Mouse (Mus musculus): ENCODE results near the gene Cdc40. TPM values are rescaled to one million over a fixed set of nuclear protein-coding genes. Genes with fewer than 3 reads are reported as not detected.
A peak's percentile ranks its signal among the peaks of the same experiment; 100 is the strongest.
"Not testable (repeated sequence)": the region's sequence is repeated elsewhere in the genome, so short reads cannot be mapped to it uniquely, and the experiment has no call there.

Cdc40 gene
- polyA plus RNA-seq, 1 experiment from 2014 or later = 37.0 TPM

DNA sequence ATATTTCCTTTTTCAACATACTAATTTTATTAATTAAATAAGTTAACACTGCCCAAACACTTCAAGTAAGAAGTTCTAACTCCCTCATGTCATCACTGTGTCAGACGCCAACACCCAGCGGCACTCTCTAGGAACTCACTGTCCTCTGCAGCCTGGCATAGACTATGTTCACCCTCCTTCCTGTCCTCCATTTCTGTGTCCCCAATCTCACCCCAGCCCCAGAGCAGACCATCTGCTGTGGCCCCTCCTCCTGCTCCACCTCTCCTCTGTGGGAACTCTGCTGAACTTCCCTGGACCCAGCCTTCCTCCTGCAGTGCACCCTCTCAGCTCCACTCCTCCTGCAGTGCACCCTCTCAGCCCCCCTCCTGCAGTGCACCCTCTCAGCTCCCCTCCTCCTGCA lies 15.0 kb downstream of the Cdc40 start:
- DNase-seq (ENCODE audit: low spot score) = no peak

DNA sequence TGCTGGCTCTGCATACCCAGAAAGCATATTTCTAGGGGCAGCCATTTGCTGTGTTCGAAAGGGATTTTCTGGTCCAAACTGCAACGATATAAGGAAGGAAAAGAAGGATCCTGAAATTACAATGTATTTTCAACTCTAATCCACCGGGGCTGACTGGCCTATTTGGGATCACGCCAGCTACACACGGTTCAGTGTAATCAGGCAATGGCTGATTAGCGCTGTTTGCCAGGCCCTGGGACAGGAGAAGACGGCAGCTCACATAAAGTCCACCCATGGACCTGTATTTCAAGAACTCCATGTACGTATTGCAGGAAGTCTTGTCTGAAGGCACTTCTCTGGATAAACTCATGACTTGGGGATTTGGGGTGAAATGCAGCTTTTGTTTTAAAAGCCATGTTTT lies 25.5 kb downstream of the Cdc40 start:
- DNase-seq (ENCODE audit: low spot score) = no peak

DNA sequence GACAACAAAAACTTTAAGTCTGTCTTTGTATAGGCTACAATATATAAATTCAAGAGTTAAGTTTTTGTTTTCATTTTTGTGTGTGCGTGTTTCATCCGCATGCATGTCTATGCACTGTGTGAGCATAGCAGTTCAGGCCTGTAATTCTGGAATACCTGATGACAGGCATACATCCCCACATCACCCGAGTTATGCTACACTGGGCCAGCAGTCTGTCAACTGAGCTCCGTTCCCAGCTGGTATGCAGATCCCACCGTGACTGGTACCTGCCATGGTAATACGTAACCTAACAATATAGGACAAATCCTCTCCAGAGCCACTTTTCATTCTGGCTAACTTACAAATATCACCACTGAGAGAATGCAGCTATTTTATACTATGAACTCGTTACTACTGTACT lies 26.4 kb downstream of the Cdc40 start:
- DNase-seq (ENCODE audit: low spot score) = no peak

DNA sequence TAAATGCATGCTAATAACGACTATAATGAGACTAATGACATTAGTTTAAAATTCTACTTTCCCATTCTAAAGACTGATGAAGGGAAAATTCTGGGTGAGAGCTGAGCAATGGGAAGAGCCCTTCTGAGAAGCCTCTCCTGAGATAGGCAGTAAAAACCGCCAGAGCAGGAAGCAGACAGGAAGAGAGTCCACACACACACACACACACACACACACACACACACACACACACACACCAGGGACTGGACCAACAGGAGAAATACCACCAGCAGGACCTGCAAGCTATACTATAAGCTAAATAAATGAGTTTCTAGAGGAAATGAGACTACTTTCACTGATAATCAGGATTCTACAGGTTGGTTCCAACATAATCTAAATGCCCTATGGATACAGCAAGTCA lies 27.5 kb downstream of the Cdc40 start:
- no peak for DNase-seq (ENCODE audit: low spot score)

DNA sequence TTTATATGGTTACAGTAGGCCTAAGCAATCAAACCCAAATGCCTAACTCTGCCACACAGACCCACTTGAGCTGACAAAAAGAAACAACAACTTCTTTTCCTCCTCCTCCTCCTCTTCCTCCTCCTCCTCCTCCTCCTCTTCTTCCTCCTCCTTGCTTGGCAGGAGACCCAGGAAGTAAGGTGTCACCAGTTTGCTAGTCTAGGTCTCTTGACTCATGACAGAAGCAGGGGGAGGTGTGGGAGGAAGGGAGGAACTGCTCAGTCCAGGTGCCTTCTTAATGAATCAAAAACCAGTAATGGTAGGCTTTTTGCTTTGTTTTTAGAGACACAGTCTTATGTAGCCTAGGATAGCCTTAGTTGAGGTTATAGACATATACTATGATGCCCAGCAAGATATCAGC lies 32.0 kb downstream of the Cdc40 start:
- no peak for DNase-seq (ENCODE audit: low spot score)

DNA sequence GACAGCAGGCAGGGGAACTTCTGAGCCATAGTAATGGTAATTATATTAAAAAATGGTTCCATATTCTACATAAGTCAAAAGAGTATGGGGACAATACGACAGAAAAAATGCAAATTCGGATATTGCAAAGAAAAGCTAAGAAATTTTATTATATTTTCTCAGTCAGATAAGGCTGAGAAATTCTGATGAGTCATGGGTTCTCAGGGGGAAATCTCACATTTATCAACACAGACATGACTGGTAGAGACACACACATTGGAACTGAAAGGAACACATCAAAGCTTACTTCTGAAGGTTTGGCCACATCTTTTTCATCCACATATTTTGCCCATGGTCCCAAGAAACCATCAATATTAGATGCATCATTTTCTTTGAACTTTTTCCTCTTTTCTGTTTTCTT lies 32.5 kb downstream of the Cdc40 start:
- no peak for DNase-seq (ENCODE audit: low spot score)

DNA sequence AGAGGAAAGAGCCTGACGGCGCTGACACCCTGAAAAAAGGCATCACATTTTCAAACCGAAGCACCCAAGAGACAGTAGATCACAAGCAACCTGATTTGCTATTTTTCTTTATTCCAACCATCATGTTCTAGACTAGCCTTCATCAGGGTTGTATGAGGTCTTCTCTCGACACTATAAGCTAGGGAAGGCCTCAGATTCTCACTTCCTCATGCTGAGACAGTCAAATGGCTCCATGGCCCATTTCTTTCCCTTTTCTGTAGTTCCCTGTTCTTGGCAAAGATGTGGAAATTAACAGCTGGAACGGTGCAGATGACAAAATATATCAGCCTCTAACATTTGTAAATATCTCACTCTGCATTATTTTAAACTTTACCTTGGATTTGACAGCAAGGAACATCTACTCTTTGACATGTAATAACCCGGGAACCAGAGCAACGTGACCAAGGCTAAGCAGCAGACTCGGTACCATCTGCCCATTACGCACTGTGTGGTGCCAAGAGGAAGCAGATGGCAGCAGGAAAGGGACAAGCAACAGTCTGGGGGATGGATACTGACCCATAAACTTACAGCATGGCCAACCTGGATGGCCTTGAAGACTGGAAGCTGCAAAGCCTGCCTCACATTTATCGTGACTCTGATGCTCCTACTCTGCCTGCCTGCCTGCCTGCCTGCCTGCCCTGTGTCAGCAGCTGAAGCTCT lies 35.8 kb downstream of the Cdc40 start:
- DNase-seq (ENCODE audit: low spot score) = no peak

DNA sequence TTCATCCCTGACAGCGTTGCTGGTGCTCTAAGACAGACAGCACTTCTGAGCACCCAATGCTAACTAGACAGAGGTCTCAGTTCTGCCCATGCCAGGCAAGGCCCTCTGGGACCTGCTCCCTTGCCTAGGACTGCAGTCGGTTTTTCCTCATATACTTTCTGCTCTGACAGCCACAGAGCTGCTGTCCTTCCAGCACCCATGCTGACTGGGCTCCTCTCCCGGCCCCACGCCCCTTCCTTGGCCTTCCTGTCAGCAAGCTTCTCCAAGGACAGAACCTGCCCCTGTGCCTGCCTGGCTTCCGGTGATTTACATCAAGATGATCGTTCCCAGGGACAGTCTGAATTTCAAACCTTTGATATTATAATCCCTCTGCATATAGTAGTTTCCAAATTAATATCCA lies 37.5 kb downstream of the Cdc40 start:
- DNase-seq (ENCODE audit: low spot score) = no peak

DNA sequence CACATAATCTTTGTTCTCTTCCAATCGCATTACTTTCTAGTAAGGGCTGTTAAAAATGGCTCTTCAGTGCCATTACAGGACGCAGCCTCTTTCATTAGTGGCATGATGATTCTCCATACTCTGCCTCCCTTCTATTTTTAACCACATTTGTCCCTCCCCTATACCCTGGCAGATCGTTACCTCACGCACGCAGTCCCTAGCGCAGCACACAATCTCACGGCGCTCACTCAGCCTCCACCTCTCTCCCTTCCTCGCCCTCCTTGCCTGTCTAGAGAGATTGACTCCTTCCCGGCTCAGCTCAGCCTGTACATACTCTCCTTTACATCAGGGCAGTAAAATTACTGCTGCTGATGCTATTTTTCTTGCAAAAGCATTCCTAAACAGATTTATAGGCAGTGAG lies 38.6 kb downstream of the Cdc40 start:
- no peak for DNase-seq (ENCODE audit: low spot score)

DNA sequence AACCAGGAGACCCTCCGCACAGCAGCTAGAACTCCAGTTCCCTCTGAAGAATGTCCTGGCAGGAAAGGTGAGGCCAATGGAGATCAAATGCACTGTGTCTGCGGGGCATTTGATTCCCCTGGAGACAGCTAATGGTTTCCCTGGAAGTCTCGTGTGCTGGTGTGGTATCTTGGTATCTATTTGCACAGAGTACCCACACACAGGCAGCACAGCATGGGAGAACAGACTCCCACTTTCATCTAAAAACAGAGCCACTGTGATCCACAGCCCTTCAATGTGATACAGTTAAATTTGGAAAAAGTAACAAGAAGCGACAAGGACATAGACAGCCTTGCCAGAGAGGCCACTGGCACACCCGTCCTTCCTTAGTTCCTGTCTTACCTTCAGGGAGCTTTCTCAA lies 39.3 kb downstream of the Cdc40 start:
- DNase-seq (ENCODE audit: low spot score) = no peak

DNA sequence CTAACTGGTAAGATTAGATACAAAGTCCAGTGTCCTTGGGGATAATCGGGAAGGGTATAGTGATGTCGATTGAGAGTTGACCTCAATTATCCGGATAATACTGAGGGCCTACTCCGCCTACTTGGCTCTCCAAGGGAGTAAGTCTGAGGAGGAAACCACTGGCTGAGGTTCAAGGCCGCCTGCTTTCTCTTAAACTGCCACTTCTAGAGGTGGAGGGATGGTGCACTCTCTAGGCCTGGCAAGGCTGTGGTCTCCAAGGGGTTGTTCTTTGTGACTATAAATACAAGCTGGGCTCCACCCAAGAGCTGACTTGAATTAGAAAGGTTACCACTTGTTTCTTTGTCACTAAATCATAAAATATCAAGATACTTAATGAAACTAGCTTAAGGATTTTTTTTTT lies 43.0 kb downstream of the Cdc40 start:
- DNase-seq (ENCODE audit: low spot score) = no peak

DNA sequence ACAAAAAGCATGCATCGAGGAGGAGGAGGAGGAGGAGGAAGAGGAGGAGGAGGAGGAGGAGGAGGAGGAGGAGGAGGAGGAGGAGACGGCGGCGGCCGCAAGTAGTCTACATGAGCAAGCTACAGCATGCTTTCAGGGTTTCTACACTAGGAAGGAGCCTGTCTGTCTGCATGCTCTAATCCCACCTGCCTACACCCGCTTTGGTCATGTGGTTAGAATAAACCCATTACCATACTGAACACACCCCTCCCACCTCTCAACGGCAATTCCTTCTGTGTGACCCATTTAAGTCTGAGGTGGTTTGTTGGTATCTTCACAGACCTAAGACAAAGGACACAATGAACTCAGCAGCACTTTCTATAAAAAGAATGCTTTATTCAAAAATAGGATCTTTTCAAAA lies 51.8 kb downstream of the Cdc40 start:
- DNase-seq (ENCODE audit: low spot score) = peak; percentile 4

DNA sequence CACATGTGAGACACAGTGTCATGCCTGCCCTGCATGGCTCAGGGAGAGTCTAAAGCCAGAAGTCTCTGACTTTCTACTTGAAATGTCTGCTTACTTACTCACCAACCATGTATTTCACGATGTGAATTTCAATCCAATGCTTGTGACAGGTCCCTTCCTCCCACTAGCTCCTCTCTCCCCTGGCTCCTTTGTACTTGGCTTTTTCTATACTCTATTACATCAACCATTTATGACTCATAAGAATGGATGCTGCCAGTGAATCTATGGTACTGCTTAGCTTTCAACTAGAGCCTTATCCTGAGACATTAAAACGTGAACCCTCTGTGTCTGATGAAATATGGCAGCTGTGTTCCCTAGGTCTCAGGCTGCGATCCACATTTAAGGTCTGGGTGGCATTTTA lies 52.8 kb downstream of the Cdc40 start:
- no peak for DNase-seq (ENCODE audit: low spot score)

DNA sequence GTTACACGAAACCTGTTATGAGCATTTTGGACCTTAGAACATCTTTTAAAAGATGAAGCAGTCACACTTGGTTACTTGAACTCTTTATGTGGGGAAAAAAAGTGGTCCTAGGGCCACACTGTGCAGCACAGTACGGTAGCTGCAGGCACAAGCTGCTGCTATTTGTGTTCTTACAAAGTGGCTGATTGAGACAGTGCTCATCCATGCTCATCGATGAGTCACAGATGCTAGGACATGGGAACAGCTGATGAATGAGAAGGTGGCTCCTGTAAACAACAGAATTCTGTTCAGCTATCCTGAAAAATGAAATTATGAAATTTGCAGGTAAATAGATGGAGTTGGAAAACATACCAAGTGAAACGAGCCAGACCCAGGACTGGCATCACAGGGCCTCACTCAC lies 55.4 kb downstream of the Cdc40 start:
- no peak for DNase-seq (ENCODE audit: low spot score)

DNA sequence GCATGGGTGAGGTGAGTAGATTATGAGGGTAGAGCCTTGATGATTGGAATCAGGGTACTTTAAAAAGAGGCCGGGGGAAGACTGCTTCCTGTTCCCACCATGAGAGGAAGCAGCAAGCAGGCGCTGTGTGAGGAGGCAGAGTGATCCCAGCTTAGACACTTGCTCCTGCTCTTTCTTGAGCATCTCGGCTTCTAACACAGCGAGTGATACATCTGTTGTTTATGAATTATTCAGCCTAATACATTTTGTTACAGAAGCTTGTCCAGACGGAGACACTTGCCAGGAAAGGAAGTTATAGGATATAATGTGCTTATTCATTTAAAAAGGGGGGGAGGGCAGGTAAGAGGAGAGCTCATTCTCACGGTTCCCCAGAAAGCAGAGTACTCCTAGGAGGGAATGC lies 57.2 kb downstream of the Cdc40 start:
- DNase-seq (ENCODE audit: low spot score) = no peak

DNA sequence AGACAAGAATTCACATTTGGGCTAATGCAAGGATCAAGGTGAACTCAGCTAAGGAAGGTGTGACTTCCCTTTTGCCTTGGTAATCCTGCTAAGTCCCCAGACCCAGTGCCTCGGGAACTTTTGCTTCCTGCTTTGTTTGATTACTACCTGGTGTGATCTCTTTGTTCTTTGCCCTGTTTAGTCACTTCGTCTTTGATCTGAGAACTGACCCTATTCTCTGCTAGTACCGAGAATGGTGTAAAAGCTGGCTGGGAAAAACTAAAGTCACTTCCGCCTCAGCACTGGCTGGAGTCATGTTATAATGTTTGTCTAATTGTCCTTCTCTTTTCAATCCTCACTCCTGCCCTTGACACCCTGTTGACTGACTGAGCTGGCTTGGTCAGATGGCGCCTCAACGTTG lies 66.6 kb downstream of the Cdc40 start:
- DNase-seq (ENCODE audit: low spot score) = no peak

DNA sequence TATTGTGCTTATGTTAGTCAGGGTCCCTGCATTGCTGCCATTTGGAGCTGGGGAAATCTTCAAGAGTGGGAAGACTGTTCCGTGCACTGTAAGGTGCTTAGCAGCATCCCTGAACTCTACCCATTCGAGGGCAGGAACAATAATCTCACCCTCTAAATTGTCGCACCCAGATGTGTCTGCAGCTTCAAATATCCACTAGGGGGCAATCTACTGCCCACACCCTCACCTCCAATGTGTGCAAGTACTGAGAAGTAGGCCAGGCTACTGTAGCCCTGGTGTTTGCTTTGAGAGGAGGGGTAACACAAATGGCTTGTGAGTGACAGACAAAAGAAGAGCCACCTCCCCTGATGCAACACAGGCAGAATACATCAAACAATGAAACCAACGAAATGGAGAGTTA lies 69.5 kb downstream of the Cdc40 start:
- peak; percentile 38 for DNase-seq (ENCODE audit: low spot score)

DNA sequence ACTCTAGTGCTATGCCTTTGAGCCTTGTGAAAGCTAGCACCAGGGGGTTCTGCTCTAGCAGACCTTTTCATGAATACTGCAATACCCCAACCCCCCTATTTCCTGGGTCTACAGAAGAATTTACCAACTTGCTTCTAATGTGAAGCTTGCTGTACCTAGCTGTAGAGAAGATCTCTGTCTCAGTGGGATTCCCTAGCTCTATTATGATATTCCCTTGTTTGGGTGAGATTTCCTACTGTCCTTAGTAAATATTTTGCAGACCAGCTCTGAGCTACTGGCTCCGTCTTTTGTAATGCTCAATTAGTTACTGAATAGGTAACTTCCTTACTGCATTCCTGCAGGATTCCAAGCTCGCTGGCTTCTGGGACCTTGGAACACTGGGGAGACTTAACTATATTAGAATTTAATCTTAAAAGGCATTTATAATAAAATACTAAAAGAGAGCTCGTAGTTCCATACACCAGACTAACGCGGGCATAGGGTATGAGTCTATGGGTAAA lies 73.7 kb downstream of the Cdc40 start:
- DNase-seq (ENCODE audit: low spot score) = not testable (repeated sequence)

DNA sequence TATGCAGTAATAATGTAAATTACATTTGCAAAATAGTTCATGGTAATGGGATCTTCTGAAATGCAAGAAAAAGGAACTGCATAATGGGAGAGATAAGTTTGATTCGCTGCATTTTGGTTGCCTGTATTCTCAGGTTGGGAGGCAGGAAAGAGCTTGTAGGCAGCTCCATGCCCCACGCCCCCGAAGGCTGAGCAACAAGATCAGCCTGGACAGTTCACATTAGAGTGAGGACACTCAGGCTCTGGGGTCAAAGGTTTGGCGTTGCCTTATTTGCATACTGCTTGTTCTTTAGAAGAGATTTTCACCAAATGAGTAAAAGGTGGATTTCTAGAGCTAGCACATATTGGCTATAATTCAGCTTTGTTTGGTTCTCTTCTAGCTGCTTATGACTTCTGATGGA lies 76.9 kb downstream of the Cdc40 start:
- DNase-seq (ENCODE audit: low spot score) = no peak

DNA sequence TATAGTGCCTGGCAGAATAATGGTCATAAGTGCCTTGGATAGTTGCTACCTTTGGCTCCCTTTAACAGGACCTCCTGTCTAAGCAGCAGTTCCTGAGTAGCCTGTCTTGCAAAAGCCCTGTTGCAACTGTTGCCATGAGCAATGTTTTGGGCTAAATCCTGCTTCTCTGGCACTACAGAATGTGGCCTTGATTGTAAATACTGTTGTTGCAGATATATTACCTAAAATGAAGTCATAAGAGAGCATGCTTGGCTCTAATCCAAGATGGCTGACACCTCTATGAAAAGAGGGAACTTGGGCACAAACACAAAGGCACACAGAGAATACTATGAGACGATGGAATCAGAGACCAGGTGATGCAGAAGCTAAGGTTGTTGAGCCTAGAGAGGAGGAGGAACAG lies 77.9 kb downstream of the Cdc40 start:
- no peak for DNase-seq (ENCODE audit: low spot score)

DNA sequence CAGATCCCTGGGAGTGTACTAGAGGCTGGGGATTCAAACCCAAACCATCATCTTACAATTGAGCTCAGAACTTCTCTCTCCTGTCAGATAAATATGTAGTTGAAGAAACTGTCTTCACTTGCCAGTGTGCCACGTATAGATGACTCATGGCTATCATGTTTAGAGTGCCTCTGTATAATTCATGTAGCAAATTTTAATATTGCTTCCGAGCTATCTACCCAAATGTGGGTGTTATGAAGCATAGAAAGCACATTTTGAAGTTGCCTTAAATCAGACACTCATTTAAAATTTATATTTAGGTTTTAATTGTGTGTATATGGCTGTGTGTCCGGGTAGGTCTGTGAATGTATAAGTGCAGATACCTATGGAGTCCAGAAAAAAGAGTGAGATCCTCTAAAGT lies 91.0 kb downstream of the Cdc40 start:
- DNase-seq (ENCODE audit: low spot score) = no peak

DNA sequence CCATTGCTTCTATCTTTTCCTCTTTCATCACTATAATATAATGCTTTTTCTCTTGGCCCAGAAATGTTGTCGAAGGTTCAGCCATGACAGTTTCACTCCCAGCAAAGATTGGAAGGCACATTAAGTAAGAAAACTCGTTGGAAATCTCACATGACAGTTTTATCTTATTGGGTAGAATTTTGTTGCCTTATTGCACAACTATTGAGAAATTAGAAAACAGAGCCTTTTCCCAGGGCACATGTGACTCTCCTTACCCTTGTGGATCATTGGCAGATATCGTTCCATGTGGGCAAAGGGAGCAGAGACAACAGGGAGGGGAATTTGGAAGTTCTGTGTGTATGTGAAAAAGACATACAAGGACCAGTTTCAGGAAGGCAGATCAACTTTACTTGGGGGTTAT lies 92.7 kb downstream of the Cdc40 start:
- DNase-seq (ENCODE audit: low spot score) = no peak
